Comparison of ENCODE assay signal across 17 mouse cellular contexts in genomic region chr2:121368831-121369230, GRCm38 (mm10). TPM values are rescaled to one million over a fixed set of nuclear protein-coding genes. Genes with fewer than 3 reads are reported as not detected.
DNase-seq lines count a peak whose midpoint lies in the region; ATAC-seq and TF ChIP-seq lines count a peak whose summit lies in the region.
"Had no signal": no experiment of that assay in that cellular context is flagged by ENCODE, and none has a peak within 500 bp of the region (broad histone marks: within the 10 kb centered on the region; RNA-seq: fewer than 3 reads in every experiment).

No protein-coding gene starts in this region.

- H3K36me3 ChIP-seq in forebrain, postnatal 0 days (ENCODE audit: insufficient read depth): no peaks in the 10 kb centered on the region
- no peaks in the 10 kb centered on the region for H3K36me3 ChIP-seq in forebrain, embryonic 11.5 days (ENCODE audit: control insufficient read depth, insufficient read depth, low read length)
- H3K36me3 ChIP-seq in midbrain, embryonic 14.5 days (ENCODE audit: control insufficient read depth, insufficient read depth, low read length): no peaks in the 10 kb centered on the region
- peaks cover 4% of the 10 kb centered on the region; the same call in 1 of the 2 replicates for H3K36me3 ChIP-seq in midbrain, embryonic 16.5 days (ENCODE audit: control insufficient read depth, insufficient read depth, low read length)
- H3K36me3 ChIP-seq: heart, embryonic 10.5 days had no signal

- no peaks in the 10 kb centered on the region for H3K4me1 ChIP-seq in forebrain, postnatal 0 days (ENCODE audit: insufficient read depth)
- H3K4me1 ChIP-seq in forebrain, embryonic 11.5 days (replicated peaks; ENCODE audit: control insufficient read depth, insufficient read depth, low read length): no peaks in the 10 kb centered on the region
- H3K4me1 ChIP-seq in midbrain, embryonic 14.5 days (ENCODE audit: control insufficient read depth, insufficient read depth, low read length): no peaks in the 10 kb centered on the region
- H3K4me1 ChIP-seq in midbrain, embryonic 16.5 days (ENCODE audit: control insufficient read depth, insufficient read depth, low read length): no peaks in the 10 kb centered on the region
- H3K4me1 ChIP-seq: heart, embryonic 10.5 days had no signal

- no peaks in the 10 kb centered on the region for H3K9me3 ChIP-seq in forebrain, postnatal 0 days (ENCODE audit: low read length)
- H3K9me3 ChIP-seq in forebrain, embryonic 11.5 days (ENCODE audit: control insufficient read depth, low read length): no peaks in the 10 kb centered on the region
- H3K9me3 ChIP-seq in midbrain, embryonic 14.5 days (ENCODE audit: control insufficient read depth, low read length): no peaks in the 10 kb centered on the region
- no peaks in the 10 kb centered on the region for H3K9me3 ChIP-seq in midbrain, embryonic 16.5 days (replicated peaks; ENCODE audit: control insufficient read depth, low read length, poor library complexity, severe bottlenecking)
- H3K9me3 ChIP-seq: heart, embryonic 10.5 days had no signal

- no peak overlapping the region for H3K9ac ChIP-seq in forebrain, postnatal 0 days
- no peak overlapping the region for H3K9ac ChIP-seq in forebrain, embryonic 11.5 days (ENCODE audit: low read length)
- no peak overlapping the region for H3K9ac ChIP-seq in midbrain, embryonic 14.5 days (replicated peaks; ENCODE audit: low read length)
- no peak overlapping the region for H3K9ac ChIP-seq in midbrain, embryonic 16.5 days (ENCODE audit: low read depth, low read length)
- H3K9ac ChIP-seq: lung, embryonic 14.5 days had no signal

- no peak overlapping the region for H3K27ac ChIP-seq in forebrain, postnatal 0 days (ENCODE audit: low read depth, low read length)
- H3K27ac ChIP-seq in forebrain, embryonic 11.5 days (ENCODE audit: low read depth, low read length): no peak overlapping the region
- no peak overlapping the region for H3K27ac ChIP-seq in midbrain, embryonic 14.5 days (replicated peaks; ENCODE audit: low read depth, low read length)
- H3K27ac ChIP-seq in midbrain, embryonic 16.5 days (ENCODE audit: low read length): no peak overlapping the region
- H3K27ac ChIP-seq: heart, embryonic 10.5 days had no signal

- no peak overlapping the region for H3K4me3 ChIP-seq in forebrain, postnatal 0 days (ENCODE audit: low read depth, low read length)
- no peak overlapping the region for H3K4me3 ChIP-seq in forebrain, embryonic 11.5 days (ENCODE audit: low read depth, low read length)
- H3K4me3 ChIP-seq in midbrain, embryonic 14.5 days (replicated peaks; ENCODE audit: low read depth, low read length): no peak overlapping the region
- no peak overlapping the region for H3K4me3 ChIP-seq in midbrain, embryonic 16.5 days (ENCODE audit: low read depth, low read length)
- H3K4me3 ChIP-seq: heart, embryonic 10.5 days had no signal

- TF ChIP-seq CTCF in forebrain, postnatal 0 days (IDR thresholded peaks at IDR 0.05; ENCODE audit: low read depth): no peak

- peak; percentile 47 for DNase-seq in forebrain, postnatal 0 days
- no peak for DNase-seq in forebrain, embryonic 11.5 days (ENCODE audit: low spot score)
- DNase-seq in midbrain, embryonic 14.5 days: peak; percentile 18
- DNase-seq in brain, adult 2 months (ENCODE audit: low read depth, low spot score): peak; percentile 74
- DNase-seq in cerebellum, postnatal 25 days: peak; percentile 36 to 64
- no peak for DNase-seq in thymus, postnatal 36 days
- no peak for DNase-seq in T-cell, adult 2 months (ENCODE audit: low spot score)
- DNase-seq: adrenal gland, adult 8-10 months; B cell, adult 2 months; gastrocnemius, postnatal 25 days; heart, postnatal 14 days; lung, embryonic 14.5 days; thymus, adult 2 months had no signal

- no peaks in the 10 kb centered on the region for H3K27me3 ChIP-seq in forebrain, postnatal 0 days (ENCODE audit: insufficient read depth, low read length)
- no peaks in the 10 kb centered on the region for H3K27me3 ChIP-seq in forebrain, embryonic 11.5 days (ENCODE audit: control insufficient read depth, insufficient read depth, low read length)
- H3K27me3 ChIP-seq in midbrain, embryonic 14.5 days (ENCODE audit: control insufficient read depth, insufficient read depth, low read length): no peaks in the 10 kb centered on the region
- no peaks in the 10 kb centered on the region for H3K27me3 ChIP-seq in midbrain, embryonic 16.5 days (ENCODE audit: control insufficient read depth, insufficient read depth, low read depth, low read length)

- no peak for ATAC-seq in forebrain, postnatal 0 days
- no peak for ATAC-seq in forebrain, embryonic 11.5 days (replicated peaks; ENCODE audit: low FRiP score)
- no peak for ATAC-seq in midbrain, embryonic 14.5 days (ENCODE audit: low FRiP score, low TSS enrichment)
- no peak for ATAC-seq in midbrain, embryonic 16.5 days

- WGBS in forebrain, postnatal 0 days: 54% methylated on average over 2 of the region's 2 CpGs
- 90% methylated on average over 2 of the region's 2 CpGs for WGBS in forebrain, embryonic 11.5 days
- 82% methylated on average over 2 of the region's 2 CpGs for WGBS in midbrain, embryonic 14.5 days
- 72% methylated on average over 2 of the region's 2 CpGs for WGBS in midbrain, embryonic 16.5 days

- no peak overlapping the region for H3K4me2 ChIP-seq in forebrain, postnatal 0 days (ENCODE audit: low read depth)
- H3K4me2 ChIP-seq in forebrain, embryonic 11.5 days (ENCODE audit: low read depth, low read length, severe bottlenecking): no peak overlapping the region
- no peak overlapping the region for H3K4me2 ChIP-seq in midbrain, embryonic 14.5 days (ENCODE audit: low read length)
- H3K4me2 ChIP-seq in midbrain, embryonic 16.5 days (ENCODE audit: low read length): no peak overlapping the region
- H3K4me2 ChIP-seq: liver, embryonic 11.5 days; lung, embryonic 14.5 days had no signal

RNA-seq across cellular contexts. Expression of gene Ckmt1, which starts 11.3 kb away (rescaled TPM):
- total RNA-seq in forebrain, postnatal 0 days (2014; rRNA removed): 73.2 and 77.4 TPM in 2 replicates
- 69.3 and 80.6 TPM in 2 replicates for polyA plus RNA-seq in forebrain, postnatal 0 days (2015; fragmentation: Nextera tagmentation; extraction: Ambion mirVana)
- 3.0 and 3.6 TPM in 2 replicates for polyA plus RNA-seq in forebrain, embryonic 11.5 days (2014; fragmentation: Nextera tagmentation; extraction: Ambion mirVana)
- polyA plus RNA-seq in midbrain, embryonic 14.5 days (2014; fragmentation: Nextera tagmentation; extraction: Ambion mirVana): 40.0 and 47.3 TPM in 2 replicates
- 79.9 and 108 TPM in 2 replicates for polyA plus RNA-seq in midbrain, embryonic 16.5 days (2015; fragmentation: Nextera tagmentation; extraction: Ambion mirVana)
- total RNA-seq: gastrocnemius, postnatal 25 days had no signal

RNA-seq across cellular contexts. Expression of gene Ppip5k1, which starts 13.6 kb away (rescaled TPM):
- 11.1 and 12.4 TPM in 2 replicates for total RNA-seq in forebrain, postnatal 0 days (2014; rRNA removed)
- polyA plus RNA-seq in forebrain, postnatal 0 days (2015; fragmentation: Nextera tagmentation; extraction: Ambion mirVana): 10.9 and 13.6 TPM in 2 replicates
- 10.7 and 11.7 TPM in 2 replicates for polyA plus RNA-seq in forebrain, embryonic 11.5 days (2014; fragmentation: Nextera tagmentation; extraction: Ambion mirVana)
- polyA plus RNA-seq in midbrain, embryonic 14.5 days (2014; fragmentation: Nextera tagmentation; extraction: Ambion mirVana): 14.9 and 19.7 TPM in 2 replicates
- polyA plus RNA-seq in midbrain, embryonic 16.5 days (2015; fragmentation: Nextera tagmentation; extraction: Ambion mirVana): 23.3 and 24.5 TPM in 2 replicates

RNA-seq across cellular contexts. Expression of gene Strc, which starts 18.1 kb away (rescaled TPM):
- total RNA-seq in forebrain, postnatal 0 days (2014; rRNA removed): not detected in 2 replicates
- polyA plus RNA-seq in forebrain, postnatal 0 days (2015; fragmentation: Nextera tagmentation; extraction: Ambion mirVana): not detected in 2 replicates
- polyA plus RNA-seq in forebrain, embryonic 11.5 days (2014; fragmentation: Nextera tagmentation; extraction: Ambion mirVana): not detected in 2 replicates
- polyA plus RNA-seq in midbrain, embryonic 14.5 days (2014; fragmentation: Nextera tagmentation; extraction: Ambion mirVana): not detected in 2 replicates
- 0.03 and 0.04 TPM in 2 replicates for polyA plus RNA-seq in midbrain, embryonic 16.5 days (2015; fragmentation: Nextera tagmentation; extraction: Ambion mirVana)
- total RNA-seq: heart, postnatal 14 days had no signal
- polyA plus RNA-seq: heart, embryonic 10.5 days; kidney, embryonic 14.5 days; liver, embryonic 11.5 days had no signal

RNA-seq across cellular contexts. Expression of gene Pdia3, which starts 44.7 kb away (rescaled TPM):
- 63.4 and 69.9 TPM in 2 replicates for total RNA-seq in forebrain, postnatal 0 days (2014; rRNA removed)
- polyA plus RNA-seq in forebrain, postnatal 0 days (2015; fragmentation: Nextera tagmentation; extraction: Ambion mirVana): 215 and 267 TPM in 2 replicates
- polyA plus RNA-seq in forebrain, embryonic 11.5 days (2014; fragmentation: Nextera tagmentation; extraction: Ambion mirVana): 407 and 435 TPM in 2 replicates
- 238 and 249 TPM in 2 replicates for polyA plus RNA-seq in midbrain, embryonic 14.5 days (2014; fragmentation: Nextera tagmentation; extraction: Ambion mirVana)
- 377 and 397 TPM in 2 replicates for polyA plus RNA-seq in midbrain, embryonic 16.5 days (2015; fragmentation: Nextera tagmentation; extraction: Ambion mirVana)

RNA-seq across cellular contexts. Expression of gene Catsper2, which starts 44.8 kb away (rescaled TPM):
- 4.9 and 7.2 TPM in 2 replicates for total RNA-seq in forebrain, postnatal 0 days (2014; rRNA removed)
- polyA plus RNA-seq in forebrain, postnatal 0 days (2015; fragmentation: Nextera tagmentation; extraction: Ambion mirVana): 2.4 and 3.3 TPM in 2 replicates
- polyA plus RNA-seq in forebrain, embryonic 11.5 days (2014; fragmentation: Nextera tagmentation; extraction: Ambion mirVana): 2.2 and 2.4 TPM in 2 replicates
- polyA plus RNA-seq in midbrain, embryonic 14.5 days (2014; fragmentation: Nextera tagmentation; extraction: Ambion mirVana): 2.9 and 4.5 TPM in 2 replicates
- polyA plus RNA-seq in midbrain, embryonic 16.5 days (2015; fragmentation: Nextera tagmentation; extraction: Ambion mirVana): 4.1 and 6.0 TPM in 2 replicates

Comparison
In these comparisons a context has a peak if more than half of its experiments do, and no peak if none do; other contexts are left out.
1. DNase-seq: peak in forebrain, postnatal 0 days (single experiment), midbrain, embryonic 14.5 days (single experiment), brain, adult 2 months (single experiment) and cerebellum, postnatal 25 days (2 of 2); none in forebrain, embryonic 11.5 days (single experiment), thymus, postnatal 36 days (0 of 2) and T-cell, adult 2 months (single experiment).